Mouse (Mus musculus): ENCODE data around the gene Rps27rt. TPM values are rescaled to one million over a fixed set of nuclear protein-coding genes. Genes with fewer than 3 reads are reported as not detected.
"Not testable (repeated sequence)": the region's sequence is repeated elsewhere in the genome, so short reads cannot be mapped to it uniquely, and the experiment has no call there.

Gene Rps27rt
- 360 and 1,042 TPM in 2 replicates for polyA plus RNA-seq (2015; fragmentation: Nextera tagmentation; extraction: Ambion mirVana)

DNA sequence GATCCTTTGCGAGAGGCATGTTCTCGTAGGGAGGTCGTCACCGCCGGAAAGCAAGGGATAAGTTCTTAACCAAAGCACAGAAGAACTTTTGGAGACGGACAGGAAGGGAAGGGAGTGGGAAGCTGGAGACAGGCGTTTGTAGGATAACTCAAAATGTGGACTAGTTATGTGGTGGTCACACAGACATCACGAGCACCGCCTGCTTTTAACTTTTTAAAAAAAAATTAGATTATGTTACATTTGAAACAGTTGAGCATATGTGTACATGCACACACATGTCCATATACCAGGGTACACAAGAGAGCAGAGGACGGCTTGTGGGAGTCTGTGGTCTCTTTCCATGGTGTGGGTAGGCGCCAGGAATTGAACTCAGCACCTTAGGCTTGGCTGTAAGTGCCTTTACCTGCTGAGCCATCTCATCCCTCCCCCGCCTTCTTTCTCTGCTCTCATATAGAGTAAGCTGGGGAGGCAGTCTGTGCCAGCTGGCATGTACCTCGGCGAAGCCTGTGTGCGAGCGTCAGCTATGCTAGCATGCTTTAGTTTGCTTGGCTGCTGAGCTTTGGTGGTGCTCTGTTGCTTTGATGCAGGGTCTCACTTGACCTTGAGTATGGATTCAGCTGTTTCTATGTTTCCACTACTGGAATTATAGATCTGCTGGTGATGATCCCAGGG is at the start of gene Rps27rt:
Gene Rps27rt, minus strand, starts transcription at position 51 of the 672 bp plus-strand sequence.
- 92% methylated on average over 16 of the region's 16 CpGs for WGBS
- Histone ChIP-seq H3K27ac (no peak within 1 kb of the TSS), H3K9me3 (no peaks in the 10 kb centered on the region), H3K27me3 (replicated peaks) (no peaks in the 10 kb centered on the region), H3K4me2 (no peak within 1 kb of the TSS), H3K4me3 (replicated peaks) (no peak within 1 kb of the TSS), H3K9ac (no peak within 1 kb of the TSS), H3K36me3 (no peaks in the 10 kb centered on the region), H3K4me1 (peaks cover 3% of the 10 kb centered on the region)
- no peak for ATAC-seq (ENCODE audit: insufficient read depth, low FRiP score, low read depth)

GRCm38 (mm10) chr9:115031046-115031445 is 48.5 kb upstream of the Rps27rt start:
- not testable (repeated sequence) for H3K27ac ChIP-seq; H3K4me2 ChIP-seq; ATAC-seq (ENCODE audit: insufficient read depth, low FRiP score, low read depth); H3K4me1 ChIP-seq; H3K27me3 ChIP-seq (replicated peaks); H3K4me3 ChIP-seq (replicated peaks); H3K36me3 ChIP-seq; H3K9ac ChIP-seq; H3K9me3 ChIP-seq
- WGBS: 95% methylated on average over 1 of the region's 1 CpGs

- ATAC-seq (ENCODE audit: insufficient read depth, low FRiP score, low read depth): no peak
- H3K9ac ChIP-seq: no peak overlapping the region
- no peak overlapping the region for H3K4me2 ChIP-seq
- no peak overlapping the region for H3K27ac ChIP-seq
- 77% methylated on average over 4 of the region's 4 CpGs for WGBS
- no peaks in the 10 kb centered on the region for H3K9me3 ChIP-seq
- no peak overlapping the region for H3K4me3 ChIP-seq (replicated peaks)
- no peaks in the 10 kb centered on the region for H3K4me1 ChIP-seq
- H3K27me3 ChIP-seq (replicated peaks): no peaks in the 10 kb centered on the region
- no peaks in the 10 kb centered on the region for H3K36me3 ChIP-seq
Measured at GRCm38 (mm10) chr9:115030581-115030980, 48.0 kb upstream of the Rps27rt start.

- no peak overlapping the region for H3K4me2 ChIP-seq
- no peaks in the 10 kb centered on the region for H3K36me3 ChIP-seq
- H3K9ac ChIP-seq: no peak overlapping the region
- H3K9me3 ChIP-seq: no peaks in the 10 kb centered on the region
- WGBS: 21% methylated on average over 3 of the region's 3 CpGs
- no peak overlapping the region for H3K27ac ChIP-seq
- no peaks in the 10 kb centered on the region for H3K4me1 ChIP-seq
- no peaks in the 10 kb centered on the region for H3K27me3 ChIP-seq (replicated peaks)
- H3K4me3 ChIP-seq (replicated peaks): no peak overlapping the region
- ATAC-seq (ENCODE audit: insufficient read depth, low FRiP score, low read depth): no peak
Measured at GRCm38 (mm10) chr9:115029307-115029706, 46.8 kb upstream of the Rps27rt start.

- Histone ChIP-seq H3K27me3 (replicated peaks) (no peaks in the 10 kb centered on the region), H3K36me3 (no peaks in the 10 kb centered on the region), H3K4me3 (replicated peaks) (no peak overlapping the region), H3K4me2 (no peak overlapping the region), H3K4me1 (no peaks in the 10 kb centered on the region), H3K9me3 (no peaks in the 10 kb centered on the region), H3K9ac (no peak overlapping the region), H3K27ac (no peak overlapping the region)
- ATAC-seq (ENCODE audit: insufficient read depth, low FRiP score, low read depth): no peak
- 84% methylated on average over 10 of the region's 10 CpGs for WGBS
Measured at GRCm38 (mm10) chr9:115023708-115024383, 41.3 kb upstream of the Rps27rt start.

GRCm38 (mm10) chr9:115023137-115023536 is 40.6 kb upstream of the Rps27rt start:
- no peak for ATAC-seq (ENCODE audit: insufficient read depth, low FRiP score, low read depth)
- H3K4me1 ChIP-seq: no peaks in the 10 kb centered on the region
- no peak overlapping the region for H3K9ac ChIP-seq
- no peak overlapping the region for H3K4me3 ChIP-seq (replicated peaks)
- no peak overlapping the region for H3K4me2 ChIP-seq
- H3K27me3 ChIP-seq (replicated peaks): no peaks in the 10 kb centered on the region
- no peaks in the 10 kb centered on the region for H3K36me3 ChIP-seq
- H3K27ac ChIP-seq: no peak overlapping the region
- H3K9me3 ChIP-seq: no peaks in the 10 kb centered on the region
- 82% methylated on average over 3 of the region's 3 CpGs for WGBS

DNA sequence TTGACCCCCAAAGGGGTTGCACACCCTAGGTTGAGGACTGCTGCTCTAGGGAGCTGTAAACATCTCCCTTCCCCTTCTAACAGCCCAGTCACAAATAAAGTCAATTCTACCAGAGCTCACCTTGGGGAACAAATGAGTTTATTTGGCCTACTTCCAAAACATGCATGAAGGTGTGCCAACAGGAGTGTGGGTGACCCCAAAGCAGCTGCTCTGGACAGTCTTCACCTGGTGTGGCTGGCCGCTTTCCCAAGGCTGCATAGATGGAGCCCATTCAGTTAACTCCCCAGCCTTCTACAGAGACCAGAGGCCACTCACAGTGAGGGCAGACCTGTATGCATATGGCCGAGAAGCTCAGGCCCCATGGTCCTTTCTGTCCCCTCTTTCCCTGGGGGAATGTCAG is 38.9 kb upstream of the Rps27rt start:
- no peak overlapping the region for H3K4me3 ChIP-seq (replicated peaks)
- H3K4me1 ChIP-seq: no peaks in the 10 kb centered on the region
- no peaks in the 10 kb centered on the region for H3K27me3 ChIP-seq (replicated peaks)
- ATAC-seq (ENCODE audit: insufficient read depth, low FRiP score, low read depth): peak; percentile 47; the same call in 1 of the 2 replicates
- H3K4me2 ChIP-seq: no peak overlapping the region
- H3K36me3 ChIP-seq: no peaks in the 10 kb centered on the region
- H3K9me3 ChIP-seq: no peaks in the 10 kb centered on the region
- 78% methylated on average over 2 of the region's 2 CpGs for WGBS
- no peak overlapping the region for H3K27ac ChIP-seq
- H3K9ac ChIP-seq: no peak overlapping the region

- no peak for ATAC-seq (ENCODE audit: insufficient read depth, low FRiP score, low read depth)
- H3K27ac ChIP-seq: no peak overlapping the region
- H3K4me1 ChIP-seq: no peaks in the 10 kb centered on the region
- H3K27me3 ChIP-seq (replicated peaks): no peaks in the 10 kb centered on the region
- no peak overlapping the region for H3K9ac ChIP-seq
- no peaks in the 10 kb centered on the region for H3K9me3 ChIP-seq
- H3K36me3 ChIP-seq: no peaks in the 10 kb centered on the region
- no peak overlapping the region for H3K4me3 ChIP-seq (replicated peaks)
- 90% methylated on average over 7 of the region's 7 CpGs for WGBS
- no peak overlapping the region for H3K4me2 ChIP-seq
Measured at GRCm38 (mm10) chr9:115020141-115020540, 37.6 kb upstream of the Rps27rt start.

- Histone ChIP-seq H3K4me2 (no peak overlapping the region), H3K27ac (no peak overlapping the region), H3K4me3 (replicated peaks) (no peak overlapping the region), H3K36me3 (no peaks in the 10 kb centered on the region), H3K27me3 (replicated peaks) (no peaks in the 10 kb centered on the region), H3K4me1 (no peaks in the 10 kb centered on the region), H3K9me3 (no peaks in the 10 kb centered on the region), H3K9ac (no peak overlapping the region)
- 52% methylated on average over 12 of the region's 12 CpGs for WGBS
- no peak for ATAC-seq (ENCODE audit: insufficient read depth, low FRiP score, low read depth)
Measured at GRCm38 (mm10) chr9:115012367-115012766, 29.8 kb upstream of the Rps27rt start.

DNA sequence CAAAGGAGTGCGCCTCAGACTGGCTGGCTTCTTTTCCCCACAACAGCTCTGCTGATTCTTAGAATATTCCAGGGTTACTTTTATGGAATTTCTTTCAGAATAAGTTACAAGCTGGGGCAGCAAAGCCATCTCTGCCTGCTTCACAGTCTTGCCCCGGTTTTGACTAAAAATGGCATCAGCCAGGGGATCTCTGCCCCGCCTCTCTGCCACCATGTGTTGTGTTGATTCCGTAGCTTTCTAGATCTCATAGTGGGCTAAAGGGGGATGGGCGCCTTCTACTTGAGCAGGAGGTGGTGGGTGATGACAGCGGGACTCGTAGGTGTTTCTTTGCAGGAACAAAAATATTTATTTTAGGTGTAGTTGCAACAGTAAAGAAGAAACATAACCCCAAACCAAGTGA is 25.7 kb upstream of the Rps27rt start:
- Histone ChIP-seq H3K36me3 (no peaks in the 10 kb centered on the region), H3K4me2 (no peak overlapping the region), H3K4me1 (no peaks in the 10 kb centered on the region), H3K9me3 (no peaks in the 10 kb centered on the region), H3K4me3 (replicated peaks) (no peak overlapping the region), H3K27me3 (replicated peaks) (no peaks in the 10 kb centered on the region), H3K27ac (no peak overlapping the region), H3K9ac (no peak overlapping the region)
- WGBS: 83% methylated on average over 7 of the region's 7 CpGs
- ATAC-seq (ENCODE audit: insufficient read depth, low FRiP score, low read depth): no peak

DNA sequence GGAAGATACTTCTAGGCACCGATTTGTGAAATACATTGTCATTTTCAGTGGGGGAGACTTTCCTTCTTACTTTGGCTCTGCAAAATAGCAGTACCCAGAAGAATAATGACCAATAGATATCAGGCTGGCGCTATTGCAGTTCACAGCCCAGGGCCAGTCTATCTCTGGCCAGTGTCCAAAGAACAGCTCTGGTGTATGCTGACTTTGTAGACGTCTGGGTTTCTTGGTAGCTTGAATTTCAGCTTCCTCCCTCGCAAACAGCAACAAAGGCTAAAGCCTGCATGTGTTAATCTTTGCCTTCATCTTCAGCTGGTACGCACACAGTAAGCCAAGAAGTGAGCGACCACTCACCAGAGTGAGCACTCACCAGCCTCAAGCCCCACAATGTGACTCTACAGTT is 25.2 kb upstream of the Rps27rt start:
- H3K4me3 ChIP-seq (replicated peaks): no peak overlapping the region
- no peaks in the 10 kb centered on the region for H3K4me1 ChIP-seq
- ATAC-seq (ENCODE audit: insufficient read depth, low FRiP score, low read depth): no peak
- 58% methylated on average over 6 of the region's 6 CpGs for WGBS
- H3K9me3 ChIP-seq: no peaks in the 10 kb centered on the region
- no peaks in the 10 kb centered on the region for H3K27me3 ChIP-seq (replicated peaks)
- H3K27ac ChIP-seq: no peak overlapping the region
- no peak overlapping the region for H3K4me2 ChIP-seq
- no peaks in the 10 kb centered on the region for H3K36me3 ChIP-seq
- H3K9ac ChIP-seq: no peak overlapping the region

DNA sequence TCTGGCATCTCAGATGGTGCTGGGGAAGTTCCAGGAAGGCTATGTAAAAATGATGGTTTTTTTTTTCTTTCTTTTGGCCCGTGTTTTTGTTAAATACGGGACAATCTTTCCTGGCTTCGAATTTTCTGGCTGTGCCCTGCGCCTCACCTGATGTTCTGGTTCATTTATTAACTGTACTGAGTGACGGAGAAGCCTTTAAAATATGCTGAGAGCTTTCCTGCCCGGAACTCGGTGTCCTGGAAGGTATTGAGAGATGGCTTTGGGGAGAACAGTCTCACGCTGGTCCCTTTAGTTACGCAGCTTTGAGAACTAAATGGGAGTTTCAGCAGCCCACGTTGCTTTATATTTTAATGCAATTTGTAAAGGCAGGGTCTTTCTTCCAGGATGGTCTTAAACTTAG is 22.9 kb upstream of the Rps27rt start:
- Histone ChIP-seq H3K36me3 (no peaks in the 10 kb centered on the region), H3K9me3 (no peaks in the 10 kb centered on the region), H3K9ac (no peak overlapping the region), H3K4me3 (replicated peaks) (no peak overlapping the region), H3K4me1 (no peaks in the 10 kb centered on the region), H3K4me2 (no peak overlapping the region), H3K27me3 (replicated peaks) (no peaks in the 10 kb centered on the region), H3K27ac (no peak overlapping the region)
- WGBS: 76% methylated on average over 10 of the region's 10 CpGs
- ATAC-seq (ENCODE audit: insufficient read depth, low FRiP score, low read depth): no peak

Data from stomach, embryonic 15.5 days (tissue).